ENCODE assay signal across 9 mouse cellular contexts in the genomic region with DNA sequence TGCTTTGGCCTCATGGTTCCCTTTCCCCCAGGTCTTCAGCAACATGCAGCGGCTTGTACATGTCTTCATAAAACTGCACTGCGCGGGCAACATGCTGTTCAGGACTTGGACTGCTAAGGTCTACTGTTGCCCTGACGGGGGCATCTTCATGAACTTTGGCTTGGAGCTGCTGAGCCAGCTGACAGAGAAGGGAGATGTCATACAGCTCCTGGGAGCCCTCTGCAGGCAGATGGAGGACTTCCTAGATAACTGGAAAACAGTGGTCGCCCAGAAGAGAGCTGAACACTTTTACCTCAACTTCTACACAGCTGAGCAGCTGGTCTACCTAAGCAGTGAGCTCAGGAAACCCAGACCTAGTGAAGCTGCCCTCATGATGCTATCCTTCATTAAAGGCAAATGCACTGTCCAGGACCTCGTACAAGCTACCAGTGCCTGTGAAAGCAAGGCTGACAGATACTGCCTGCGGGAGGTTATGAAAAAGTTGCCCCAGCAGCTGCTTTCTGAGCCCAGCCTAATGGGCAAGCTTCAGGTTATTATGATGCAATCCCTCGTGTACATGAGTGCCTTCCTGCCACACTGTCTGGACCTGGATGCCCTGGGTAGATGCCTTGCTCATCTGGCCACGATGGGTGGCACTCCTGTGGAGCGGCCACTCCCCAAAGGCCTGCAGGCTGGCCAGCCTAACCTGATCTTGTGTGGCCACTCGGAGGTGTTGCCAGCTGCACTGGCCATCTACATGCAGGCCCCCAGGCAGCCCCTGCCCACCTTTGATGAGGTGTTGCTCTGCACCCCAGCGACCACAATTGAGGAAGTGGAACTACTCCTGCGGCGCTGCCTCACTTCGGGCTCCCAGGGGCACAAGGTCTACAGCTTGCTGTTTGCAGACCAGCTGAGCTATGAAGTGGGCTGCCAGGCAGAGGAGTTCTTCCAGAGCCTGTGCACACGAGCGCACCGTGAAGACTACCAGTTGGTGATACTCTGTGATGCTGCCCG. TPM values are rescaled to one million over a fixed set of nuclear protein-coding genes. Genes with fewer than 3 reads are reported as not detected.
DNase-seq lines count a peak whose midpoint lies in the region; ATAC-seq and TF ChIP-seq lines count a peak whose summit lies in the region.
"Had no signal": no experiment of that assay in that cellular context is flagged by ENCODE, and none has a peak within 500 bp of the region (broad histone marks: within the 10 kb centered on the region; RNA-seq: fewer than 3 reads in every experiment).

No protein-coding gene starts in this region.

- TF ChIP-seq POLR2A in cortical plate, adult 2 months (IDR thresholded peaks at IDR 0.05; ENCODE audit: extremely low read depth, insufficient read depth, low read length) = no peak

- WGBS in intestine, postnatal 0 days = 79% methylated on average over 19 of the region's 19 CpGs
- WGBS in intestine, embryonic 15.5 days = 83% methylated on average over 19 of the region's 19 CpGs
- 62% methylated on average over 19 of the region's 19 CpGs for WGBS in liver, postnatal 0 days (ENCODE audit: insufficient replicate concordance)
- WGBS in hindbrain, embryonic 10.5 days = 80% methylated on average over 19 of the region's 19 CpGs

- no peak overlapping the region for H3K4me3 ChIP-seq in intestine, postnatal 0 days (ENCODE audit: low read depth, low read length)
- H3K4me3 ChIP-seq in intestine, embryonic 15.5 days (replicated peaks) = no peak overlapping the region
- H3K4me3 ChIP-seq in E14TG2a.4 (replicated peaks; ENCODE audit: low read length) = no peak overlapping the region
- H3K4me3 ChIP-seq in cortical plate, adult 2 months (ENCODE audit: insufficient read depth, low read length) = no peak overlapping the region
- H3K4me3 ChIP-seq in liver, postnatal 0 days (ENCODE audit: low read depth, low read length) = no peak overlapping the region
- no peak overlapping the region for H3K4me3 ChIP-seq in hindbrain, embryonic 10.5 days
- H3K4me3 ChIP-seq: megakaryocyte, embryonic 14.5 days had no signal

- no peak overlapping the region for H3K27ac ChIP-seq in intestine, postnatal 0 days (ENCODE audit: low read depth, low read length)
- no peak overlapping the region for H3K27ac ChIP-seq in intestine, embryonic 15.5 days
- H3K27ac ChIP-seq in cortical plate, adult 2 months (ENCODE audit: insufficient read depth, low read length) = no peak overlapping the region
- no peak overlapping the region for H3K27ac ChIP-seq in liver, postnatal 0 days (ENCODE audit: low read depth)
- H3K27ac ChIP-seq in hindbrain, embryonic 10.5 days = no peak overlapping the region

- no peak overlapping the region for H3K9ac ChIP-seq in intestine, postnatal 0 days (ENCODE audit: low read depth, low read length)
- no peak overlapping the region for H3K9ac ChIP-seq in intestine, embryonic 15.5 days
- H3K9ac ChIP-seq in liver, postnatal 0 days (replicated peaks) = no peak overlapping the region

- no peaks in the 10 kb centered on the region for H3K27me3 ChIP-seq in intestine, postnatal 0 days (replicated peaks; ENCODE audit: control insufficient read depth, insufficient read depth, low read length)
- no peaks in the 10 kb centered on the region for H3K27me3 ChIP-seq in intestine, embryonic 15.5 days (replicated peaks)
- H3K27me3 ChIP-seq in E14TG2a.4 (ENCODE audit: insufficient read depth, low read length) = no peaks in the 10 kb centered on the region
- no peaks in the 10 kb centered on the region for H3K27me3 ChIP-seq in liver, postnatal 0 days (ENCODE audit: insufficient read depth, low read length)
- no peaks in the 10 kb centered on the region for H3K27me3 ChIP-seq in hindbrain, embryonic 10.5 days (ENCODE audit: insufficient read depth, poor library complexity, severe bottlenecking)

- no peak for TF ChIP-seq EP300 in liver, postnatal 0 days (IDR thresholded peaks at IDR 0.05; ENCODE audit: low read depth)

- TF ChIP-seq CTCF in intestine, postnatal 0 days (IDR thresholded peaks at IDR 0.05; ENCODE audit: low read depth) = peak; percentile 54
- 0 out of 2 replicates have a peak, but pooled peaks have one; percentile 13 for TF ChIP-seq CTCF in E14TG2a.4 (conservative IDR thresholded peaks at IDR 0.05; ENCODE audit: low read length)
- peak; percentile 54 for TF ChIP-seq CTCF in cortical plate, adult 2 months (IDR thresholded peaks at IDR 0.05; ENCODE audit: extremely low read depth, insufficient read depth, low read length)
- peak; percentile 40 for TF ChIP-seq CTCF in liver, postnatal 0 days (IDR thresholded peaks at IDR 0.05; ENCODE audit: low read depth)

- H3K4me1 ChIP-seq in intestine, postnatal 0 days (replicated peaks; ENCODE audit: control insufficient read depth, insufficient read depth, low read length) = no peaks in the 10 kb centered on the region
- no peaks in the 10 kb centered on the region for H3K4me1 ChIP-seq in intestine, embryonic 15.5 days (replicated peaks)
- H3K4me1 ChIP-seq in E14TG2a.4 (replicated peaks; ENCODE audit: low read depth, low read length) = peaks cover 6% of the 10 kb centered on the region; the same call in 1 of the 2 replicates
- H3K4me1 ChIP-seq in cortical plate, adult 2 months (ENCODE audit: control insufficient read depth, insufficient read depth, low read length) = no peaks in the 10 kb centered on the region
- H3K4me1 ChIP-seq in liver, postnatal 0 days (ENCODE audit: insufficient read depth) = no peaks in the 10 kb centered on the region
- no peaks in the 10 kb centered on the region for H3K4me1 ChIP-seq in hindbrain, embryonic 10.5 days (replicated peaks)
- H3K4me1 ChIP-seq: megakaryocyte, embryonic 14.5 days had no signal

- peaks cover 96% of the 10 kb centered on the region for H3K36me3 ChIP-seq in intestine, postnatal 0 days (ENCODE audit: control insufficient read depth, insufficient read depth)
- peaks cover 27% of the 10 kb centered on the region for H3K36me3 ChIP-seq in intestine, embryonic 15.5 days
- H3K36me3 ChIP-seq in E14TG2a.4 (ENCODE audit: insufficient read depth, low read length) = peaks cover 87% of the 10 kb centered on the region
- peaks cover 98% of the 10 kb centered on the region for H3K36me3 ChIP-seq in liver, postnatal 0 days (replicated peaks; ENCODE audit: insufficient read depth, low read length)
- H3K36me3 ChIP-seq in hindbrain, embryonic 10.5 days = no peaks in the 10 kb centered on the region

- no peaks in the 10 kb centered on the region for H3K9me3 ChIP-seq in intestine, postnatal 0 days (ENCODE audit: control insufficient read depth)
- H3K9me3 ChIP-seq in intestine, embryonic 15.5 days = no peaks in the 10 kb centered on the region
- no peaks in the 10 kb centered on the region for H3K9me3 ChIP-seq in E14TG2a.4 (ENCODE audit: low read length)
- H3K9me3 ChIP-seq in liver, postnatal 0 days (ENCODE audit: low read length) = no peaks in the 10 kb centered on the region
- H3K9me3 ChIP-seq in hindbrain, embryonic 10.5 days = no peaks in the 10 kb centered on the region
- H3K9me3 ChIP-seq: megakaryocyte, embryonic 14.5 days had no signal

- peak; percentile 49 for DNase-seq in liver, postnatal 0 days
- DNase-seq in thymus, postnatal 25 days = peak; percentile 70
- no peak for DNase-seq in heart, adult 11 months
- no peak for DNase-seq in hindbrain, embryonic 10.5 days (ENCODE audit: low spot score)

- no peak overlapping the region for H3K4me2 ChIP-seq in intestine, postnatal 0 days (replicated peaks; ENCODE audit: low read depth)
- H3K4me2 ChIP-seq in intestine, embryonic 15.5 days (replicated peaks) = no peak overlapping the region
- no peak overlapping the region for H3K4me2 ChIP-seq in liver, postnatal 0 days (ENCODE audit: low read depth, low read length)

- ATAC-seq in intestine, postnatal 0 days = no peak
- ATAC-seq in intestine, embryonic 15.5 days = no peak
- peak; percentile 20 for ATAC-seq in liver, postnatal 0 days

RNA-seq across cellular contexts. Expression of a gene that starts 43.3 kb away (rescaled TPM):
- polyA plus RNA-seq in intestine, postnatal 0 days (2015; fragmentation: Nextera tagmentation; extraction: Ambion mirVana) = 23.1 and 23.2 TPM in 2 replicates
- polyA plus RNA-seq in intestine, embryonic 15.5 days (2015; fragmentation: Nextera tagmentation; extraction: Ambion mirVana) = 8.3 and 9.2 TPM in 2 replicates
- polyA plus RNA-seq in cortical plate, adult 2 months (2012; rRNA removed) = 7.1 and 8.5 TPM in 2 replicates
- 6.6 and 7.4 TPM in 2 replicates for polyA plus RNA-seq in liver, postnatal 0 days (2015; fragmentation: Nextera tagmentation; extraction: Ambion mirVana)
- polyA plus RNA-seq in hindbrain, embryonic 10.5 days (2016; fragmentation: Nextera tagmentation; extraction: Ambion mirVana) = 1.5 and 1.8 TPM in 2 replicates

RNA-seq across cellular contexts. Expression of a gene that starts 55.0 kb away (rescaled TPM):
- polyA plus RNA-seq in intestine, postnatal 0 days (2015; fragmentation: Nextera tagmentation; extraction: Ambion mirVana) = 8.4 and 10.6 TPM in 2 replicates
- 15.5 and 15.6 TPM in 2 replicates for polyA plus RNA-seq in intestine, embryonic 15.5 days (2015; fragmentation: Nextera tagmentation; extraction: Ambion mirVana)
- 21.1 and 24.4 TPM in 2 replicates for polyA plus RNA-seq in cortical plate, adult 2 months (2012; rRNA removed)
- 5.2 and 6.4 TPM in 2 replicates for polyA plus RNA-seq in liver, postnatal 0 days (2015; fragmentation: Nextera tagmentation; extraction: Ambion mirVana)
- polyA plus RNA-seq in hindbrain, embryonic 10.5 days (2016; fragmentation: Nextera tagmentation; extraction: Ambion mirVana) = 21.4 and 23.4 TPM in 2 replicates

Comparison
In these comparisons a context has a peak if more than half of its experiments do, and no peak if none do; other contexts are left out.
1. DNase-seq: peak in liver, postnatal 0 days (single experiment) and thymus, postnatal 25 days (single experiment); none in heart, adult 11 months (single experiment) and hindbrain, embryonic 10.5 days (single experiment).
2. Peak in every context shown above with its lines, with median percentiles within 50 percentile points of each other: CTCF ChIP-seq.